7 mouse cellular contexts compared by ENCODE assay signal in the genomic region with DNA sequence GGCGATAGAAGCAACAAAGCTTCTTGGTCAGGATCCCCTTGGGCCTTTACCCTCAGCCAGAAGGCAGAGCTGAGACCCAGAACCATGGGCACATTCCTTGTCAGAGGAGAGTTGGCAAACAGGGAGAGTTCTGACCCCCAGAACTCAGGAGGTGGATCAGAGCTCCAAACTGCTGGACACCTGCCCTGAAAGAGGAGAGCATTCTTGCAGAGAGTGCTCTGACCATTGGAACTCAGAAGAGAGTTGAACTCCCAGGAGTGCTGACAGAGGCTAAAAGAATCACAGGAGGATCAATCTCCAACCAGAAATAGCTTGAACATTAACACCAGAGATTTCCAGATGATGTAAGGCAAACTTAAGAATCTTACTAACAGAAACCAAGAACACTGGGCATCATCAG.
DNase-seq lines count a peak whose midpoint lies in the region; TF ChIP-seq lines count a peak whose summit lies in the region.
"Not testable (repeated sequence)": the region's sequence is repeated elsewhere in the genome, so short reads cannot be mapped to it uniquely, and the experiment has no call there.

No protein-coding gene starts in this region.

- not testable (repeated sequence) for H3K4me3 ChIP-seq in kidney, adult 2 months (ENCODE audit: insufficient read depth, low read depth, low read length)

- TF ChIP-seq POLR2A in kidney, adult 2 months (IDR thresholded peaks at IDR 0.05; ENCODE audit: low read depth, low read length), result not testable (repeated sequence)

- peak; percentile 45 for DNase-seq in kidney, adult 11 months
- peak; percentile 6 for DNase-seq in kidney, adult 18-20 months
- DNase-seq in kidney, adult 2 months, result peak; percentile 77
- peak; percentile 48 to 55 for DNase-seq in kidney, adult 8-10 months
- peak; percentile 76 for DNase-seq in kidney, adult 9 months
- DNase-seq in kidney, postnatal 25 days, result peak; percentile 13 to 30
- DNase-seq in kidney, postnatal 36 days, result peak; percentile 31 to 44

- 44% methylated on average over 1 of the region's 1 CpGs for WGBS in kidney, adult 2 months

- not testable (repeated sequence) for TF ChIP-seq CTCF in kidney, adult 2 months (conservative IDR thresholded peaks at IDR 0.05; ENCODE audit: insufficient read depth, insufficient read length, low read depth, low read length)

- H3K36me3 ChIP-seq in kidney, adult 2 months (ENCODE audit: control insufficient read depth, insufficient read depth, low read length), result not testable (repeated sequence)

- H3K27ac ChIP-seq in kidney, adult 2 months (ENCODE audit: insufficient read depth, low read depth, low read length), result peak overlapping the region; percentile 62; the same call in 1 of the 2 replicates

- not testable (repeated sequence) for H3K4me1 ChIP-seq in kidney, adult 2 months (ENCODE audit: control insufficient read depth, insufficient read depth, low read length)

- H3K27me3 ChIP-seq in kidney, adult 2 months (replicated peaks; ENCODE audit: control insufficient read depth, insufficient read depth, low read length), result not testable (repeated sequence)

Comparison
In these comparisons a context has a peak if more than half of its experiments do, and no peak if none do; other contexts are left out.
1. DNase-seq: peak in every context shown above with its lines; median percentile 77 in kidney, adult 2 months; 76 in kidney, adult 9 months; 52 in kidney, adult 8-10 months; 45 in kidney, adult 11 months; 38 in kidney, postnatal 36 days; 22 in kidney, postnatal 25 days; 6 in kidney, adult 18-20 months.